Mouse (Mus musculus): Measurements from ENCODE around the gene Shkbp1.

GRCm38 (mm10) chr7:27367976-27368375 lies 12.2 kb upstream of the Shkbp1 start:
- no peak for TF ChIP-seq CTCF (IDR thresholded peaks at IDR 0.05; ENCODE audit: borderline replicate concordance, insufficient read depth, low read depth, low read length)
- TF ChIP-seq POLR2A (IDR thresholded peaks at IDR 0.05; ENCODE audit: borderline replicate concordance, insufficient read depth, low read length) = no peak

All from cerebellum, adult 2 months (tissue).